Mouse (Mus musculus): Measurements from ENCODE around the gene Slc18a3. TPM values are rescaled to one million over a fixed set of nuclear protein-coding genes. Genes with fewer than 3 reads are reported as not detected.

Slc18a3 gene
- total RNA-seq, 2 experiments from 2014 or later = 0.17 TPM; not detected in 1

DNA sequence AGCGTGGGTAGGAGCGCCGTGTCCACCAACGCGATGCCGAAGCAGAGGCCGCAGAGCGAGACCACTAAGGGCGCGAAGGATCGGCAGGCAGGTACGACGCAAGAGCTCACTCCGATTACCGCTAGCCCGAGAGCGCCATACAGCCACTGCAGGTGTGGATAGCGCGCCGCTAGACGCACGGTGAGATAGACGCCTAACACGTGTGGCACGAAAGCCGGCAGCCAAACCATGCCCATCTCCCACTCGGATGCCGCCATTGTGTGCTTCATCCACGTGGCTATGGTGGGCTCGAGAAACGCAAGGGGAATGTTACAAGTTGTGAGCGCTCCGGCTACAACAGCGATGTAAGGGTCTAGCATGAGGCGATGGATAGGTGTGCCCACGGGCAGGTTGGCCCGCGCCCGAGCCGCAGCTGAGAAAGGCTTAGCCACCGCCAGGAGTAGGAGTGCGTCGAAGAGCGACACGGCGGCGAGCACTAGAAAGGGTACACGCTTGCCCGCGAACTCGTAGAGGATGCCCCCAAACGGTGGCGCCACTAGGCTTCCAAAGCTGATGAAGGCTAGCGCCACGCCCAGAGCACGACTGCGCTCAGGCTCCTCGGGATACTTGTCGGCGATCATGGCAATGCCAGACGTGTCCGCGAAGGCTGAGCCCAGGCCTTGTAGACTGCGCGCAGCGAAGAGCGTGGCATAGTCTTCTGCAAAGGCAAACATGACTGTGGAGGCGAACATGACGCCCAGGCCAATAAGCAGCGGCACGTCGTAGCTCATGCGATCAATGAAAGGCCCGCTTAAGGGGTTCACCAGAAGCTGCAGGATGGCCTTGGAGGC lies 1.2 kb downstream of the Slc18a3 start:
- DNase-seq = no peak
- intact Hi-C loops (cut with DNase I) = no loop called here

DNA sequence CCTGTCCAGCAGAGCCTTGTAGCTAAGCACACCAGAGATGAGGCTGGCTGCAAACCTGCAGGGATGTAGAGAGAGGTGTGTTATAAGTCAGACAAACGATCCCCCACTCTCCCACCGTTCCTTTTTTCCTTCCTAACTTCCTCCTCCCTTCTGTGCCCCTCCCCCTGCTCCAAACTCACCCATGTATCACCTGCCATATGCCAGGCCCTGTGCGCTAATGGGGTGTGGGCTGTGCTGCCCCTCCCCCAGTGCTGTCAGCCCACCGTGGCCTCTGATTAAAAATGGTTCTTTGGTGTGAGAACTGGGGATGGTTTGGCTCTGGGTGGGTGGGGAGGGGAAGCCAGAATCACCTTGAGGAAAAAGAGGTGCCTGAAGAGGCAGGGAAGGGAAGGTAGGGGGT lies 12.1 kb downstream of the Slc18a3 start:
- intact Hi-C loops (cut with DNase I) = no loop called here
- no peak for DNase-seq

DNA sequence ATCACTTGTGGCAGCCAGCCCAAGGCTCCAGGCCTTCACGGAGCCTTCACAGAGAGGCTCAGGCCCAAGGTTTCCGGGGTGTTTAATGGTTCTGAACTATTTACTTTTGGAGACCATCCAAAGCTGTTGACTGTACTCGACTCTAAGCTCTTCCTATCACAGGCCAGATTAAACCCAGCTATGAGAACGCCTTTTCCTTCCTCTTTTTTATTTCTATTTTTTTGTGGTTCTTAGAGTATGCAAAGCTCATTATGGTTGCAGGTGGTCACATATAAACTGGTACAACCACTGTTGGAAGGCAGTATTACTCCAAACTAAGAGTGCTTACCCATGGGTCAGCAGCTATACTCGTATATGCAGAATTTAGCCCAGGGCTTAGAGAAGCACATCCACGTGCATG lies 17.7 kb downstream of the Slc18a3 start:
- intact Hi-C loops (cut with DNase I) = no loop called here
- DNase-seq = no peak

DNA sequence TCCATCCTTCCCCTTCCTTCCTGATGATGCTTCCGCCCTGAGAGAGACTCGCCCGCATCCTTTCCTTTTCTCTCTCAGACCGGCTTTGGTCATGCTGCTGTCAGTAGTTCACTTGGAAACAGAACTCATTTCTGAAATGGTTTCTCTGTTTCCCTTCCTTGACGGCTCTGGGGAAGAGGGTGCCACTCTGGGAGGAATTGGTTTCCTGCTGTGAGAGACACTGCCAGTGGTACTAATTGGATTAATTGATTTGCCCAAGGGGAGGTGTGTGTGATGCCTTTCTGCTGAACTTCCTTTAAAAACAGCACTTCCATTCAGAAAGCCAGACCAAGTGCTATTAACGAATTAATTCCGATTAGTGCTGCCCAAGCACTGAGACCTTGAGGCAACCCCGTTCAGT lies 21.2 kb downstream of the Slc18a3 start:
- no peak for DNase-seq
- intact Hi-C loops (cut with DNase I) = no loop called here

DNA sequence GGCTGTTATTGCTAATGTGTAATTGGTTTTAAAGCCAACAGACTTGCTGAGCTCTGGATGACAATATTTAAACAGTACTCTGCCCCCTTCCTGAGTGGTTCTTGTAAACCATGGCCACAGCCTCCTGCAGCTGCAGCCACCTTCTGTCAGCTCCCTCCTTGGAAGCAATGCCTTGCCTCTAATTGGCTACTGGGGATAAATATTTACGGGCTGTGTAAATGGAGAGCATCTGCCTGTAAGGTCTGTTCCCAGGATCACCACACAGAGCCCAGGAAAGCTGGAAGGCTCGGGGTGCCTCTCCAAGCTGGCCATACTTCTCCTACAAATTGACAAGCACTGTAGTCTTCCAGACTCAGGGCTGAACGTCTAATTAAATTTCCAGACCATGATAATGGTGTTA lies 24.9 kb downstream of the Slc18a3 start:
- DNase-seq = no peak
- intact Hi-C loops (cut with DNase I) = no loop called here

DNA sequence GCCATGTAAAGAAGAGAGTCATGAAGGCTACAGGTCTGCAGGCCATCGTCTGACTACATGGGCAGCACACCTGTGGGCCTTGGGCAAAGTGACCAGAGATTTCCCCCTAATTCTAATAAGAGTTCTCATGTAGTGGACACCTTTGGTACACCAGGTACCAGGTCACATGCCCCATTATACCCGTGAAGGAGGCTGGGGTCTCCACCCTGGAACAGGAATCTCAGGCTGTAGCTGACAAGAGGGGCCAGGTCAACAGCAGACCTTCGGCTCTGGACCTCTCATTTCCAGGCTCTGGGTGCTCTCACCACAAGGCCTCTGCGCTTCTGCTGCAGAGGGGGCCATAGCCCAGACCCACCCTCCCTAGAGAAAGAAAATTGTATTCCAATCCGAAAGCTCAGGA lies 25.3 kb downstream of the Slc18a3 start:
- DNase-seq = no peak
- intact Hi-C loops (cut with DNase I) = no loop called here

DNA sequence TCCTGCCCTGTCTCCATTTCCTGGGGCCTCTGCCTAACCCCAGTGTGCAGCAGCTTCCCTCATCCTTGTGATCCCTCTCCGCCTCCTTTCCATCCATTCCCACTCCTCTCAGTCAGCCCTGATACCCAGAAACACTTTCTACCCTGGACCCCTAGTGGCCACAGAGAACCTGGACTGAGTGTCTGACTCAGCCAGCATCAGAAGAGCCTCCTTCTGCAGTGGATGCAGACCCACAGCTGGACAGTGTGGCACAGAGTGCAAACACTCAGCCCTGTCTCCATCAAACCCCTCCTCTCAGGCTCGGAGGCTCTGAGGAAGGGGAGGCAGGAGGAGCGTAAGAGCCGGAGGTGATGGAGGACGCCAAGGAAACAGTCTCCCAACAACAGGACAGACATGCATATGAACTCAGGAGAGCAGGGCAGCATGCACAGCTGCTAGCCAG lies 27.3 kb downstream of the Slc18a3 start:
- intact Hi-C loops (cut with DNase I) = no loop called here
- DNase-seq = no peak

DNA sequence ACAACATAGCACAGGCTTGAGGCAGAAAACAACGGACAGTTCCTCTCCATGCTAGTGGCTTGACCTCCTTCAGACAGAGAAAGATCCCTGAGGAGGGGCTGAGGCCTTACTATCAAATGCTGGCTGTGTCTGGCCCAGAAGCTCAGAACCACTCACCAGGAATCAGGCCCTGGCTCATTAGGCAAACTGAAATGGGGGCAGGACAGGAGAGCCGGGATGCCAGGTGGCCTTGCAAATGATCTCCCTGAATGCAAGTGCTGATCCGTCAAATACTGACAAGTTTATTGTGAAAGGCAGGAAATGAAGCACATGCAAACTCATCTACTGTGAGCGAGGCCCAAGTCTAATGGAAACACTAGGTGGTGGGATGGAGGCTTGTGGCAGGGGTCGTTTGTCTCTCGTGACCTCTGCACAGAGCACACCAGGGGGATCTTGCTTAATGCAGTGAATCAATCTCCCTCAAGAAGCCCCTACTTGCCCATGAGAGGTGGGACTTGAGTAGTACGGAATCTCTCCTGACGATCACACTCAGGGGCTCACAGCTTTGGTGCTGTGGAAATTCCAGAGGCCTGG lies 35.5 kb downstream of the Slc18a3 start:
- no peak for DNase-seq
- intact Hi-C loops (cut with DNase I) = no loop called here

DNA sequence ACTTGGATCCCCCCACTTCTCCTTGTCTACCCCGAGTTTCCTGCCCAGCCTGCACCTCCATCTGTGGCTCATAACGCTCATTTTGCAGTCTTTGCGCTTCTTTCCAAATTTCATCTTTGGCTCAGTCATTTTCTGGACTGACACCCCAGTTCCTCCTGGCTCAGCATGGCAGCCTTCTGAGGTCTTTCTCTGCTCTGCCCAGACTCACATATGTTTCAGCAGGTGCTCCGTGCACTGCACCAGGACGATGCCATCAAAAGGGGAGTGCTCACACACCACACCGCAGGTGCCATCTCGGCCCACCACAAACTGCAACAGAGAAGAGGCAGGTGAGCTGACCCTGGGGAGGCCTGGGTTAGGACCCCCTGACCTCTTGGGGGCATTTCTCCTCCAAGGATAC lies 40.7 kb downstream of the Slc18a3 start:
- intact Hi-C loops (cut with DNase I) = no loop called here
- DNase-seq = no peak

DNA sequence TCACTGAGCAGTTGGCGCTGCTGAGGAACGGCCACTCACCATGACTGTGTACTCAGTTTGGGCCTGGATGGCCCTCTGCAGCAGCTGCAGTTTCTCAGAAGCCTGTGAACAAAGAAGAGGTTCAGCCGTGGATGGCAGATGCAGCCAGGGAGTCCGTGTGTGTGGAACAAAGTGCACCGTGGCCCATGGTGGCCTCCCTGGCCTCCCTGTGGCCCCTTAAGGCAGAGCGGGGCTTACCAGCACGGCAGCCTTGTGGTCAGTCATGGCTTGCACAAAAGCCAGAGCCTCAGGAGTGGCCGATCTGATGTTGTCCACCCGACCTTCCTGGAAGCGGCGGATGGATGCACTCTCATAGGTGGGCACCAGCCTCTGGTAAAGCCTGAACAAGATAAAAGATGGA lies 45.9 kb downstream of the Slc18a3 start:
- DNase-seq = no peak
- intact Hi-C loops (cut with DNase I) = no loop called here

Other genes starting within 250 kb of the Slc18a3 start
- 100 to 1,000 TPM in 1 of 2 experiments, 10 to 100 TPM in 1; 75.2 to 109 TPM for gene Ogdhl, start 142.8 kb downstream of the Slc18a3 start, total RNA-seq (2021)
- gene 1700024G13Rik, start 76.5 kb downstream of the Slc18a3 start, total RNA-seq (2021) = not detected
- not detected for gene Chat, start 1.1 kb upstream of the Slc18a3 start, total RNA-seq (2021)
- gene Ercc6, start 48.7 kb upstream of the Slc18a3 start, total RNA-seq (2021) = 1 to 10 TPM; 3.4 to 4.5 TPM
- not detected for gene Prrxl1, start 134.6 kb upstream of the Slc18a3 start, total RNA-seq (2021)
- gene 3425401B19Rik, start 220.4 kb upstream of the Slc18a3 start, total RNA-seq (2021) = 100 to 1,000 TPM; 127 to 148 TPM